In genomic region chr17:26861383-26861782, GRCm38 (mm10) we compare ENCODE assay signal across 13 mouse cellular contexts. TPM values are rescaled to one million over a fixed set of nuclear protein-coding genes. Genes with fewer than 3 reads are reported as not detected.
DNase-seq lines count a peak whose midpoint lies in the region; ATAC-seq and TF ChIP-seq lines count a peak whose summit lies in the region.
"Had no signal": no experiment of that assay in that cellular context is flagged by ENCODE, and none has a peak within 500 bp of the region (broad histone marks: within the 10 kb centered on the region; RNA-seq: fewer than 3 reads in every experiment).

No protein-coding gene starts in this region.

- no peak overlapping the region for H3K4me3 ChIP-seq in lung, adult 2 months (replicated peaks; ENCODE audit: extremely low read depth, low read depth, low read length)
- no peak overlapping the region for H3K4me3 ChIP-seq in stomach, postnatal 0 days (ENCODE audit: low read depth, low read length)
- H3K4me3 ChIP-seq: forebrain, embryonic 13.5 days; neural tube, embryonic 12.5 days had no signal

- peaks cover 2% of the 10 kb centered on the region for H3K27me3 ChIP-seq in stomach, postnatal 0 days (ENCODE audit: control insufficient read depth, insufficient read depth, low read length)

- H3K27ac ChIP-seq in stomach, postnatal 0 days (replicated peaks) = no peak overlapping the region
- H3K27ac ChIP-seq: forebrain, embryonic 13.5 days; macrophage; neural tube, embryonic 12.5 days had no signal

- DNase-seq in lung, adult 18-20 months = peak; percentile 25 to 60
- DNase-seq in lung, adult 2 months = no peak
- peak; percentile 86 to 88 for DNase-seq in heart, adult 18-20 months
- peak; percentile 73 for DNase-seq in heart, postnatal 4 days
- DNase-seq in stomach, postnatal 0 days (ENCODE audit: low spot score) = no peak
- no peak for DNase-seq in urinary bladder, adult 2 months (ENCODE audit: low spot score)
- DNase-seq in cerebellum, postnatal 14 days = no peak
- no peak for DNase-seq in cerebellum, postnatal 25 days

- TF ChIP-seq POLR2A in lung, adult 2 months (IDR thresholded peaks at IDR 0.05; ENCODE audit: borderline replicate concordance, extremely low read depth, low read depth, low read length) = no peak

- WGBS in lung, adult 2 months = 6% methylated on average over 6 of the region's 6 CpGs
- WGBS in stomach, postnatal 0 days = 10% methylated on average over 6 of the region's 6 CpGs

- no peak overlapping the region for H3K9ac ChIP-seq in stomach, postnatal 0 days (ENCODE audit: low read length)
- H3K9ac ChIP-seq: forebrain, embryonic 13.5 days; neural tube, embryonic 12.5 days had no signal

- TF ChIP-seq CTCF in lung, adult 2 months (IDR thresholded peaks at IDR 0.05; ENCODE audit: insufficient read depth, low read length) = no peak
- no peak for TF ChIP-seq CTCF in stomach, postnatal 0 days (IDR thresholded peaks at IDR 0.05; ENCODE audit: low read depth)

- ATAC-seq in stomach, postnatal 0 days (ENCODE audit: low FRiP score, low TSS enrichment) = peak; percentile 29; the same call in 1 of the 2 replicates
- ATAC-seq: forebrain, embryonic 13.5 days had no signal

- H3K4me2 ChIP-seq in stomach, postnatal 0 days (replicated peaks; ENCODE audit: low read depth) = no peak overlapping the region
- H3K4me2 ChIP-seq: forebrain, embryonic 13.5 days; neural tube, embryonic 12.5 days had no signal

- no peak for TF ChIP-seq EP300 in stomach, postnatal 0 days (optimal IDR thresholded peaks at IDR 0.05)

- H3K9me3 ChIP-seq in stomach, postnatal 0 days (ENCODE audit: control insufficient read depth, low read length) = no peaks in the 10 kb centered on the region
- H3K9me3 ChIP-seq: forebrain, embryonic 13.5 days; neural tube, embryonic 12.5 days had no signal

- H3K36me3 ChIP-seq in stomach, postnatal 0 days (ENCODE audit: control insufficient read depth, insufficient read depth, low read length) = no peaks in the 10 kb centered on the region
- H3K36me3 ChIP-seq: neural tube, embryonic 12.5 days had no signal

- no peaks in the 10 kb centered on the region for H3K4me1 ChIP-seq in lung, adult 2 months (ENCODE audit: control insufficient read depth, insufficient read depth, low read length)
- no peaks in the 10 kb centered on the region for H3K4me1 ChIP-seq in stomach, postnatal 0 days (replicated peaks; ENCODE audit: control insufficient read depth, insufficient read depth)
- H3K4me1 ChIP-seq: forebrain, embryonic 13.5 days; neural tube, embryonic 12.5 days had no signal

RNA-seq across cellular contexts. Expression of gene Nkx2-5, which starts 16.6 kb away (rescaled TPM):
- polyA plus RNA-seq in lung, adult 2 months (2012; rRNA removed) = 1.8 and 2.4 TPM in 2 replicates
- total RNA-seq in heart, adult 18-20 months (2021) = 10 to 100 TPM; 75.6 to 79.8 TPM
- total RNA-seq in heart, postnatal 4 days (2021) = 100 to 1,000 TPM; 123 to 128 TPM
- polyA plus RNA-seq in stomach, postnatal 0 days (2015; fragmentation: Nextera tagmentation; extraction: Ambion mirVana) = 0.17 and 0.91 TPM in 2 replicates
- not detected in 2 replicates for polyA plus RNA-seq in urinary bladder, adult 2 months (2012; rRNA removed)
- total RNA-seq: left cerebral cortex, adult 8-10 months; MEL had no signal
- polyA plus RNA-seq: forebrain, embryonic 13.5 days; macrophage; neural tube, embryonic 12.5 days had no signal

RNA-seq across cellular contexts. Expression of gene Kifc5b, which starts 55.5 kb away (rescaled TPM):
- polyA plus RNA-seq in lung, adult 2 months (2012; rRNA removed) = 1.5 and 1.8 TPM in 2 replicates
- total RNA-seq in heart, adult 18-20 months (2021) = 1 to 10 TPM in 1 of 2 experiments, under 1 TPM in 1; 0.37 to 1.1 TPM
- 10 to 100 TPM; 15.0 to 15.2 TPM for total RNA-seq in heart, postnatal 4 days (2021)
- 1.5 and 1.6 TPM in 2 replicates for polyA plus RNA-seq in stomach, postnatal 0 days (2015; fragmentation: Nextera tagmentation; extraction: Ambion mirVana)
- polyA plus RNA-seq in urinary bladder, adult 2 months (2012; rRNA removed) = 1.7 and 1.8 TPM in 2 replicates

Comparison
In these comparisons a context has a peak if more than half of its experiments do, and no peak if none do; other contexts are left out.
1. DNase-seq: peak in lung, adult 18-20 months (2 of 2), heart, adult 18-20 months (2 of 2) and heart, postnatal 4 days (single experiment); none in lung, adult 2 months (single experiment), stomach, postnatal 0 days (single experiment), urinary bladder, adult 2 months (single experiment), cerebellum, postnatal 14 days (0 of 2) and cerebellum, postnatal 25 days (0 of 2).